Mouse (Mus musculus) embryonic fibroblast, embryonic 13.5 days (primary cell): ENCODE measurements around the gene Pigw. TPM values are rescaled to one million over a fixed set of nuclear protein-coding genes. Genes with fewer than 3 reads are reported as not detected.

Source experiments
- H3K27ac ChIP-seq: 2 replicates; pipeline ENCODE4 v1.5.1; 2012; ENCODE audit warnings: low read length, control low read depth, inconsistent platforms; ENCODE audit not compliant: insufficient read depth
- H3K4me1 ChIP-seq: 2 replicates; pipeline ENCODE4 v1.6.1; 2011; ENCODE audit warnings: low read length; ENCODE audit not compliant: control insufficient read depth, insufficient read depth
- H3K4me3 ChIP-seq: 2 replicates; pipeline ENCODE4 v1.5.1; 2011; ENCODE audit warnings: mild to moderate bottlenecking, control low read depth, low read length; ENCODE audit not compliant: insufficient read depth
- CTCF ChIP-seq: IDR thresholded peaks from 2 replicates; pipeline ENCODE4 v1.5.1; 2011; ENCODE audit warnings: mild to moderate bottlenecking, control low read depth, low read length, moderate library complexity, borderline replicate concordance; ENCODE audit not compliant: insufficient read depth
- POLR2A ChIP-seq: IDR thresholded peaks from 2 replicates; pipeline ENCODE4 v1.6.1; 2011; ENCODE audit warnings: low read depth, mild to moderate bottlenecking, control low read depth, low read length, moderate library complexity
- polyA plus RNA-seq: library from polyadenylated mRNA; stranded (reverse); fragments of >200 nt; gene quantifications from 2 replicates; pipeline ENCODE4 v1.2.4, GENCODE M21; 2011; ENCODE audit warnings: low read depth; ENCODE audit not compliant: missing spikeins, insufficient read length

Gene Pigw
- polyA plus RNA-seq, 1 experiment = 5.4 TPM

DNA sequence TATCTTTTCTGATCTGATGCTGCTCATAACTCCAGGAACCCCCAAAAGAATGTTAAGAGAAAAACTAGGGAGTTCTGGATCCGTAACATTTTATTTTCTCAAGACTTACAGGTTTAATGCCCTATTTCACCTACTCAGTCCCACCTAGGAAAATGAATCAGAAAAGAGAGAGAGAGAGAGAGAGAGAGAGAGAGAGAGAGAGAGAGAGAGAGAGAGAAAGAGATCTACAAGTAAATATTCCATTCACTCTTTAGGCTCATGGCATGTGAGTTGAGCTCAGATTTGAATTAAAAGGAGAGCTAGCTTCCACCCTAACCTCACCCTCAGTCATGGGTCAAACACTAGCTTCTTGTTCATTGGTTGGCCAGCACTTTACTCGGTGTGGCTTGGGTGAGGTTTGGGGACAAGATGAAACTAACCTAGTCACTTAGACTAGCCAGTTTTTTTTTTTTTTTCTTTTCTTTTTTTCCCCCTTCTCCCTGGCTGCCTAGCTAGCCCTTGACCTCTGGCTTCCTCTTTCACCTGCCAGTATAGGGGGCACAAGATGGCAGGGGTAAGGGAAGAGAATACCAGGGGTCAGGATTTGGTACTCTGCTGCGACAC lies 52.1 kb downstream of the Pigw start:
- Histone ChIP-seq H3K27ac (no peak overlapping the region), H3K4me1 (no peaks in the 10 kb centered on the region)
- TF ChIP-seq CTCF (no peak), POLR2A (no peak)

DNA sequence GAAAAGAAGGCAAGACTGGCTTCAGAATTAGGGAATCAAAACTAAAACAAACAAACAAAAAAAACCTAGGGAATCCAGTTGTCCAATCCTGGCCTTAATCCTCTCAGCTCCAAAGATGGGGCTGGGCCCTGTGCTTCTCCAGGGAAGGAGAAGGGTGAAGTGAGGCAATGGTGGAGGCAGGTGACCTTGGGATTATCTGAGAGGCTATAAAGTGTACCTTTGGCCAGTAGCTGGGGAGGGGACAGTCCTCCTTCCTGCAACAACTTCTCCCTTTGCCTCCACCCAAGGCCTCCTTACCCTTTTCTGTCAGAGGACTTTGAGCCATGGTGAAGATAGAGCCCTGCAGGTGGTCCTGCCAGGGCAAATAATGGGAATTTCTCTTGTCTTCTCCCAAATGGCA lies 52.6 kb downstream of the Pigw start:
- no peak for TF ChIP-seq POLR2A
- TF ChIP-seq CTCF = no peak
- Histone ChIP-seq H3K4me1 (no peaks in the 10 kb centered on the region), H3K4me3 (no peak overlapping the region), H3K27ac (no peak overlapping the region)

More for the DNA sequence above, 52.1 kb downstream of the Pigw start:
- peak overlapping the region; percentile 89 for H3K4me3 ChIP-seq

Other genes with a start within 250 kb of the Pigw start
- gene Mrm1, start 60.8 kb downstream of the Pigw start, polyA plus RNA-seq = 5.9 and 8.4 TPM in 2 replicates
- gene Dhrs11, start 51.3 kb downstream of the Pigw start, polyA plus RNA-seq = 9.7 and 14.1 TPM in 2 replicates
- gene Ggnbp2, start 9.5 kb downstream of the Pigw start, polyA plus RNA-seq = 87.3 and 105 TPM in 2 replicates
- 14.5 and 15.3 TPM in 2 replicates for gene Myo19, start 137 bp downstream of the Pigw start, polyA plus RNA-seq
- gene Znhit3, start 36.1 kb upstream of the Pigw start, polyA plus RNA-seq = 20.2 and 24.6 TPM in 2 replicates
- gene Car4, start 77.5 kb upstream of the Pigw start, polyA plus RNA-seq = not detected in 2 replicates